Mouse (Mus musculus) stomach, postnatal 0 days (tissue): ENCODE measurements around the gene Slc39a3.

Experiments used
- CTCF ChIP-seq: IDR thresholded peaks from 2 replicates; pipeline ENCODE4 v1.5.1; 2016; ENCODE audit warnings: antibody characterized with exemption, low read depth, mild to moderate bottlenecking, moderate library complexity
- EP300 ChIP-seq: optimal IDR thresholded peaks from 2 replicates; pipeline ENCODE3; 2016; ENCODE audit warnings: antibody characterized with exemption

GRCm38 (mm10) chr10:81024346-81024937 is 12.8 kb downstream of the Slc39a3 start:
- TF ChIP-seq CTCF (no peak), EP300 (no peak)
